Mouse (Mus musculus) brain, embryonic 14.5 days (tissue): Measurements from ENCODE around the gene Cmtr1.

ENCODE experiments used
- CTCF ChIP-seq: fragments of 200-500 bp; IDR thresholded peaks from 2 replicates; pipeline ENCODE4 v1.5.1; 2012; ENCODE audit warnings: inconsistent platforms, mild to moderate bottlenecking, moderate library complexity, borderline replicate concordance; ENCODE audit not compliant: insufficient read depth, insufficient read length; ENCODE audit errors: extremely low read depth
- POLR2A ChIP-seq: fragments of 200-500 bp; IDR thresholded peaks from 2 replicates; pipeline ENCODE4 v1.6.1; 2012; ENCODE audit warnings: mild to moderate bottlenecking, inconsistent platforms, borderline replicate concordance; ENCODE audit not compliant: poor library complexity, insufficient read depth, insufficient read length, severe bottlenecking; ENCODE audit errors: extremely low read depth

DNA sequence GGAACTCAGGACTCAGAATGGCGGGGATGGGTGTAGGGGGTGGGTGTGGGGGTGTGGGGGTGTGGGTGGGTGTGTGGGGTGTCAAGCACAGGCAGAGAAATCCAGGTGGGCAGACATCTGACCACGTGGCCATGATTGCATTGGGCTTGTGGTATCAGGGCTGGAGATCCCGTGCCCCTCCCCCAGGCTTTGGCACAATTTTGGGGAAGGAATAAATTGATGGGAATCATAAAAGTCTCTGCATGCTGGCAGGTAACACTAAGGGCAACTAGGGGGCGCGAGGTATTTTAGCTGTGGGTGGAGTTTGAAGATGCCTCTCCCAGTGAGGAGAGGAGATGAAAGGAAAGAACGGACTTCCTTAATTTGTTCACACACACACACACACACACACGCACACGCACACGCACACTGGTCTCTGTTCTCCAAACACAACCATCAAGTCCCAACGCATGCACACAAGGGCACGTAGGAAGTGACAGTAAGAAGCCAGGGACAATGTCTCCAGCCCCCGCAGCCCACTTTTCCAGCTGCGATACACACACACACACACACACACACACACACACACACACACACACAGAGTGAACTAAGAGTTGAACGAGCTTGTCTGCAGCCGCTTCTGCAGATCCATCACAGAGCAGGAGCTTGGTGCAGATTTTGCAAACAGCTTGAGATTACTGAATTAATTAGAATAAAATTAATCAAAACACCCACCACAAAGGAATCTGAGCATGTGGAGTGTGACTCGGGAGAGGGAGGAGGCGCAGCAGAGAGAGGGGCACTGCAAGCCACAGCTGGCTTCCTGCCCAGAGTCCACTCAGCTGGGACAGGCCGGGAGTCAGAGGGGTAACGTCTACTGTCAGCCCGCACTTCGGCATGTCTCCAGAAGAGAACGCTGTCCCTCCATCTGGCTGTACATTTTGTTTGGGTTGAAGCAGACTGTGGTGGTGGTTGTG lies 77.7 kb downstream of the Cmtr1 start:
- peak; percentile 44; the same call in 1 of the 2 replicates for TF ChIP-seq CTCF
- no peak for TF ChIP-seq POLR2A
